Mouse (Mus musculus) adrenal gland, postnatal 36 days (tissue): Measurements from ENCODE around the gene Kifc1. TPM values are rescaled to one million over a fixed set of nuclear protein-coding genes. Genes with fewer than 3 reads are reported as not detected.
A peak's percentile ranks its signal among the peaks of the same experiment; 100 is the strongest.

Source experiments
- DNase-seq, 2 experiments: peaks; one replicate each; pipeline ENCODE4 v3.0.0; 2021; ENCODE audit warnings: mixed read lengths in 1 of 2
- long read RNA-seq, 2 experiments: library from polyadenylated mRNA; stranded (forward); transcript quantifications; one replicate each; pipeline ENCODE4 v2.0.0; 2021; ENCODE audit warnings: borderline sequencing depth in 2 of 2
- total RNA-seq, 2 experiments: library from RNA; stranded (reverse); gene quantifications; 2 replicates each; pipeline ENCODE4 v1.2.3; 2021

Gene Kifc1
- total RNA-seq: 1 to 10 TPM; 3.3 to 4.4 TPM
- long read RNA-seq, experiment 1, partial matches to known transcripts: 0 of 3 reads
- long read RNA-seq, experiment 1, other reads (novel, unspliced or antisense): 1 of 3 reads
- long read RNA-seq, experiment 2, partial matches to known transcripts: 1 of 1 reads
- long read RNA-seq, experiment 2, other reads (novel, unspliced or antisense): 0 of 1 reads

DNA sequence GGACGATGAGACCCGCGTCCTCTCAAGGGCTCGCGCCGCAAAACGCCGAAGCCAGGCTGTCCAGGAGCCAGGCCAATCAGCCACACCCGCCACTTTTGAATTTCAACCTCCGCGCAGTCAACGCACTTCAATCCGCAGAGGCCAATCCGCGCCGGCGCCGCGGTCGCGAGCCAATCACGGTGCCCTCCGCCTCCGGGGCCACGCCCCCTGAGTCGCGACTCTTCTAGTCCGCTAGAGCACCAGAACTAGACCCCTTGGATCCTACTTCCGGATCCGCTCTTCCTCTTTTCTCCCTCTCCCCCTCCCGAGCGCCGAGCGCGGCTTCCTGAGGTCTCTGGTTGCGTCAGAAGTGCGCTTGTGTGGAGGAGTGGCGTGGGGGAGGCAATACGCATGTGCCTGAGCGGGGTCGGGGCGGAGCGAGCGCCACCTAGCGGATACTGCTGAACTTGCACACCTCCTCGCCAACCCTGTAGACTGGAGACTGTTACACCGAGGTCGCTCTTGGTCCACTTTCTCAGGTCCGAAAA lies at the start of gene Kifc1:
Gene Kifc1 (minus strand): TSS at position 129 of the 527 bp plus-strand sequence.
- peak; percentile 98 to 99 for DNase-seq

DNA sequence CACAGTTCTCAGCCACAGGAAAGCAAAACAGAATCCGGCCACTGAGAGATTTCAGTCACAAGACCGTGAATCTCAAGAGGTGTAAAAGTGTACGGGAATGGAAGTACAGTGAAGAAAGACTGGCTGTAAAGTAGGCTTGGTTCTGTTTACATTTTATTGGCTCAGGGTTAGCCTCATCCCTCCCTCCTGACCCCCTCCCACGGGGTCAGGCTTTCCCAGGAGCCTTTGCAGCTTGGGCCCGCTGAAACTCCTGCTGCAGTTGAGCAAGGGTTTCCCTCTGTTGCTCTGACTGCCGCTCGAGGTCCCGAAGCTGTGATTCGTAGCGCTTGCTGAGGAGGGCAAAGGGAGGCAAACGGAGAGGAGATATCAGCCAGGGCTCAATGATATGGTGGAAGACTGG lies 48.3 kb upstream of the Kifc1 start:
- no peak for DNase-seq

GRCm38 (mm10) chr17:33936993-33937392 lies 46.5 kb upstream of the Kifc1 start:
- no peak for DNase-seq

GRCm38 (mm10) chr17:33935422-33936055 lies 45.1 kb upstream of the Kifc1 start:
- DNase-seq: no peak

DNA sequence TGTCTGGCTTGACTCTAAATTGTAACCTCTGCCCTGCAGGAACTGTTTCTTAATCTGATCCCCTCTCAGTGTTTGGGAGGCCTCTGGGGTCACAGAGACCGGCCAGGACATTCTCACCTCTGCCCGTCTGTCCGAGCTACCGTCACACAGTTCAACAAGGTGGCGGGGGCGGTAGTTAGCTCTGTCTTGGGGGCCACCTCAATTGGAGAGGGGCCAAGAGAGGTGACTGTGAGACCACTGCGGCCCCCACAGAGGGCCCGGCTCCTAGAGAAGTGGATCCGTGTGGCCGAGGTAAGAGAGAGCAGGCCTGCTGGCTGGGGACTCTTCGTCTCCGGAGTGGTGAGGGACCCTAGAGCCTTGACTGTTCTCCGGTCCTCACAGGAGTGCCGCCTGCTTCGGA lies 42.5 kb upstream of the Kifc1 start:
- no peak for DNase-seq

GRCm38 (mm10) chr17:33932448-33932847 lies 42.0 kb upstream of the Kifc1 start:
- no peak for DNase-seq

DNA sequence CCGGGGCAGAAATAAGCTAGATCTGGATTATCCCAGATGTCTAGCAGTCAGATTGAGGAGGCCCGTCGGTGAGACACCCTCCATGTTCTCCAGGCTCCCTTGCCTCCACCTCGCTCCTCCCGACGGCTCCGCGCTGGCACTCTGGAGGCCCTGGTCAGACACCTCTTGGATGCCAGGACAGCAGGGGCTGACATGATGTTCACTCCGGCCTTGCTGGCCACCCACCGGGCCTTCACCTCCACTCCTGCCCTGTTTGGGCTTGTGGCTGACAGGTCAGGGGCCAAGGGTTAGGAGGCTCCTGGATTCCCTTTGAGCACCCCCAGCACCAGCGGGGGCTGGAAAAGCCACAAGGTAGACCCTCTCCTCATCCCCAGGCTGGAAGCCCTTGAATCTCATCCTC lies 41.5 kb upstream of the Kifc1 start:
- no peak for DNase-seq

- DNase-seq: no peak
These were observed 40.9 kb upstream of the Kifc1 start for GRCm38 (mm10) chr17:33931159-33931866.

GRCm38 (mm10) chr17:33930280-33931158 lies 40.1 kb upstream of the Kifc1 start:
- peak; percentile 71 to 80 for DNase-seq

- peak; percentile 94 to 95 for DNase-seq
These were observed 39.2 kb upstream of the Kifc1 start, which contains the start of gene Rgl2 for GRCm38 (mm10) chr17:33929371-33930279. Rgl2 (plus strand) TSS chr17:33929543.

DNA sequence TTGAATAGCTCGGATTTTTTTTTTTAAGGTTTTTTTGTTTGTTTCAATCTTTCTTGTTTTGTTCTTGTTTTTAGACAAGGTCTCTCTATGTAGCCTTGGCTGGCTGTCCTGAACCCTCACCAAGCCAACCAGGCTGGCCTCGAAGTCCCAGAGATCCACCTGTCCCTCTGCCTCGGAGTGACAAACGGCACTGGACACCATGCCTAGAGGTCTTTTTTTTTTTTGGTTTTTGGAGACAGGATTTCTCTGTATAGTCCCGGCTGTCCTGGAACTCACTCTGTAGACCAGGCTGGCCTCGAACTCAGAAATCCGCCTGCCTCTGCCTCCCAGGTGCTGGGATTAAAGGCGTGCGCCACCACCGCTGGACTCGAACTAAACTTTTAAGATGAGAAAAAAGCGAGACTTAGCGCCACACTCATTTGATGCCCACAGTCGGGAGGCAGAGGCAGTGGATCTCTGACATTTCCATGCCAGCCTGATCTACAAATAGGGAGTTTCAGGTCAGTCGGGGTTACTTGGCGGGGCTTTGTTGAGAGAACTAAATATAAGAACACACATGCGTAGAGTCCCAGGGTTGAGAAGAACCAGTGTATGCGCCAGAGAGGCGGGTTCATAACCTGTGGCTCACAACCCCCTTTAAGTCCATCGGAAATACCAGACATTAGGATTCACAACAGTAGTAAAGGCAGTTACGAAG lies 37.9 kb upstream of the Kifc1 start:
- DNase-seq: no peak

DNA sequence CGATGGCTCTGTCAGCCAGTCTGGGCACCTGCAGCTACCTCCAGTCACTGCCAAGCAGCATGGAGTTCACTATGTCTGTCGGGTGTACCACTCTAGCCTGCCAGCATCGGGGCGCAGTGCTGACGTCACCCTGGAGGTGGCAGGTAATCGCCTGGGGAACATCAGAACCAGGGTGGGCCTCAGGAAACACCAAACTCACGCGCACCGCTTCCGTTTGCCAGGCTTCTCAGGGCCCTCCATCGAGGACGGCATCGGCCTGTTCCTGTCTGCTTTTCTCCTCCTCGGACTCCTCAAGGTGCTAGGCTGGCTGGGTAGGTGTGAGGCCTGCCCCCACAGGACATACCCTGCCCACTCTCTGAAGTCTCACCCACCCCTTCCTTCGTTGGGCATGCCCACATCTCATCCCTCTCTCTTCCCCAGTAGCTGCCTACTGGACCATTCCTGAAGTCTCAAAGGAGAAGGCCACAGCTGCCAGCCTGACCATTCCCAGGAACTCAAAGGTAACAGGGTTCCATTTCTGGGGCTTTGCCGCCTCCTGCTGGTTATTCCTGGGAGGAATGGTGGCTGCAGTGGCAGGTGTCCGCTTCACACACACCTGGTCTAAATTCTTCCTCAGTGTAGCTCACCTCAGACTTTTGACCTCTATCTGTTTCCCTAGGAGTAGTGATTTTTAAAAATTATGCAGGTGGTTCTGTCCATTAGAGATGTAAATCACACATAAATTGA lies 35.9 kb upstream of the Kifc1 start:
- DNase-seq: no peak

DNA sequence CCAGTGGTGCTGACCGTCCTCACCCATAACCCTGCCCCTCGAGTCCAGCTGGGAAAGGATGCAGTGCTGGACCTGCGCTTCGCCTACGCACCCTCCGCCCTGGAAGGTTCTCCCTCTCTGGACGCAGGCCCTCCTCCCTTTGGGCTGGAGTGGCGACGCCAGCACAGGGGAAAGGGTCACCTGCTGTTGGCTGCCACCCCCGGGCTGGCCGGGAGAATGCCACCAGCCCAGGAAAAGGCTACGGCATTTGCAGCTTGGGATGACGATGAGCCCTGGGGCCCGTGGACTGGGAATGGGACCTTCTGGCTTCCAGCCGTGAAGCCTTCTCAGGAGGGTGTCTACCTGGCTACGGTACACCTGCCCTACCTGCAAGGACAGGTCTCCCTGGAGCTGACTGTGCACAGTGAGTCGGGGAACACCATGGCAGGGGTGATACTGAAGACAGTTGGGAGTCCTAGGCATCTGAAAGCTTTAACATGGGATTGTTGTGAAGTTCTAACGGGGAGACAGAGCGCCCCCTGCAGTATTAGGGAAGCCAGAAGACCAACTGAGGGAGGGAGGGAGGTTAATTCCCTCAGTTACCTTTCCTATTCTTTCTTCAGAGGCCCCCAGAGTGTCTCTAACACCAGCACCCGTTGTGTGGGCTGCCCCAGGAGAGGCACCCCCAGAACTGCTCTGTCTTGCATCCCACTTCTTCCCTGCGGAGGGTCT lies 35.1 kb upstream of the Kifc1 start:
- no peak for DNase-seq

DNA sequence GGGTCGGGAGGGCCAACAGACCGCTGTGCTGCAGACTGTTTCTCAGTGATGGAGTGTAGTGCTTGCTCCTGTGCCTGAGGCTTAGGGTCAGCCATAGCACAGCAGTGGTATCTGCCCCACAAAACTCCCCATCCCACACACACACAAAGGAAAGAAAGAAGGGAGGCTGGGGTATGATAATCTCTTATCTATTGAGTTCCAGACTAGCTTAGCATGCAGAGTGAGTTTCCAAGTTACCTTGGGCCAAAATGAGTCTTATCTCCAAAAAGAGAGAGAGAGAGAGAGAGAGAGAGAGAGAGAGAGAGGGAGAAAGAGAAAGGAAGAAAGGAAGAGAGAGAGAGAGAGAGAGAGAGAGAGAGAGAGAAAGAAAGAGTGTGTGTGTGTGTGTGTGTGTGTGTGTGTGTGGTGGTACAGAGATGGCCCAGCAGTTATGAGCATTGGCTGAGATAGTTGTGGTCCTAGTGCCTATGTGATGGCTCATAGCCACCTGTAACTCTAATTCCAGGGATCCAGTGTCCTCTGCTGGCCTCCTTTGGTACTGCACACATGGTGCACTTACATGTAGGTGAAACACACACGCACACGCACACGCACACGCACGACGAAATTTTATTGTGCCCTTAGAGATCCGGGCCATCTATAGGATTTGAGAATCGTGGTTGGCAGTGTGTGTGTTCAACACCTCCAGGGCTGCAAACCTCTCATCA lies 34.3 kb upstream of the Kifc1 start:
- DNase-seq: peak in 1 of 2 experiments; percentile 52

DNA sequence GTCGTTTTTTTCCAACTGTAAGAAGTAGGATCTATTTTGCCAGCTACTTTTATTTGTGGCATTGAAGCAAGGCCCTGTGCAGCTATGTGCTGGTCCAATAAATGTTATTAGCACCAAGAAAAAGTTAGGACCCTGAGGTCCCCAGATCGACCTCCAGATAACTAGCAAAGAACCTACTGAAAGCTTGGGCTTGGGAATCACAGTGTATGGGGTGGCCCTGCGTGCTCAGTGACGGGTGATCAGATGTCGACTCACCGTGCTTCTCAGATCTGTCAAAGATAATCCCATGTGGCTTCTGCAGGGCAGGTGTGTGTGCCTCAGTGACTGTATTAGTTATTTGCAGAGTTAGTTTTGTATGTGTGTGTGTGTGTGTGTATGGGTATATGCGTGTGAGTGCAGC lies 30.9 kb upstream of the Kifc1 start:
- no peak for DNase-seq

DNA sequence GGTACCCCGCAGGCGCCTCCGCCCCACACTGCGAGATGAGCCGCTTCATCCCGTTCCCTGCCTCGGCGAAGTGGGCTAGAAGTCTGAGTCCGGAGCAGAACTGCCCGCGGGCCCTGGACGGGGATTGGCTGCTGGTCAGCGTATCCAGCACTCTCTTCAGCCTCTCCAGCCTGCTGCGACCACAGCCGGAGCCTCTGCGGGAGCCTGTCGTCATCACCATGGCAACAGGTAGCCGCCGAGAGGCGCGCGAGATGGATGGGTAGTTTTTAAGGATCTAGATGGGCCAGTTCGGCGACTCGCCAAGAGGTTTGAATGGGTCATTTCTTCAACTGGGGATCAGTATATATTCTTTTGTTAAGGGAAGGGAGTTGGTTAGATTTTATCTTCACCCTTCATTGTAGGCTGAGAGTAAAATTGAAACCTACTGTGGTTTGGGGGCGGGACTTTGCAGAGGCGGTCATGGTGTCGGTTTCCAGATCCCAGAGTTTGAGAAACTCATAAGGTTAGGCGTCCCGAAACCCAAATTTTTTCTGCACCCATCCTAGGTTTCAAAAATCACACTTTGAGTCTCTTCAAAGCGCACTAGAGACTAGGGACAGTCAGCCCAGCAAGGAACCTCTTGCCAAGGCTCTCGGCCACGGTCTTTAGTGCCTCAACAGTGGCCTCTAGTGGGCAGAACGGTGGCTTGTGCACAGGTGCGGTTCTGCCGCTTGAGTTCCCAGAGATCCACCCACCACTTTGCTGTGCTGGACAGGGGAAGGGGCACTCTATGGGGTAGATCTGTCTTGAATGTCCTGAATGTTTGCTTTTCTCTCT lies 30.0 kb upstream of the Kifc1 start:
- peak; percentile 88 to 89 for DNase-seq
